Mouse (Mus musculus) layer of hippocampus, postnatal 10 days (tissue): ENCODE results near the gene Olfr98. TPM values are rescaled to one million over a fixed set of nuclear protein-coding genes. Genes with fewer than 3 reads are reported as not detected.
"Not testable (repeated sequence)": the region's sequence is repeated elsewhere in the genome, so short reads cannot be mapped to it uniquely, and the experiment has no call there.

ENCODE experiments used
- DNase-seq, 2 experiments: peaks; one replicate each; pipeline ENCODE4 v3.0.0; 2021; ENCODE audit warnings: low spot score in 2 of 2
- long read RNA-seq: library from polyadenylated mRNA; stranded (forward); transcript quantifications from one replicate; pipeline ENCODE4 v2.0.0, GENCODE M21; 2023
- total RNA-seq, 2 experiments: library from RNA; stranded (reverse); gene quantifications; 2 replicates each; pipeline ENCODE4 v1.2.3; 2021

Gene Olfr98
- not detected for total RNA-seq
- long read RNA-seq, result 0 reads

- no peak for DNase-seq
These were observed at the start of gene Olfr98 for GRCm38 (mm10) chr17:37263626-37264025. Gene Olfr98, minus strand, starts transcription at chr17:37263749.

DNA sequence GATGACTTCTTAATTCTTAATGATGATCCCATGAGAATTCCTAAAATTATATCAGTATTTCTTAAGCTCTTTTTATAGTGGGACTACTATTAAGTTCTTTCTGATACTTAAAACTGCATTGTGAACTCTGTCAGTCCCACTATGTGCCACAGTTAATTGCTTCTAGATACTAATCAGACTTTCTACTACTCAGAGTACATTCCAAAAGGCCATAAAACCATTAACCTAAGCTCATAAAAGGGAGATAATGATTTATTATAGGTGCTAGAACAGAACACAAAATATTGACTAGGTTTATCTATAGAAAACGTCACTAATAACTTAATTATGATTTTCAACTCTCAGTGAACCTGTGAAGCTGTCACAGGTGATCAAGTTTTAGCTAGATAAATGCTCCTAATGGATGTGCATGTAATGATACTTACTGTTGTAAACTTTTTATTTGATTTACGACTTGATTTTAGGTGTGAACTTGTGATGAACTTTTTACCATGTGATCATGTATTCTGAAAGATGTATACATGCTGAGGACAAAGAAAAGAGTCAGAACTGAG lies 46.7 kb upstream of the Olfr98 start:
- DNase-seq, result no peak

GRCm38 (mm10) chr17:37308483-37308882 lies 44.9 kb upstream of the Olfr98 start:
- DNase-seq, result no peak

DNA sequence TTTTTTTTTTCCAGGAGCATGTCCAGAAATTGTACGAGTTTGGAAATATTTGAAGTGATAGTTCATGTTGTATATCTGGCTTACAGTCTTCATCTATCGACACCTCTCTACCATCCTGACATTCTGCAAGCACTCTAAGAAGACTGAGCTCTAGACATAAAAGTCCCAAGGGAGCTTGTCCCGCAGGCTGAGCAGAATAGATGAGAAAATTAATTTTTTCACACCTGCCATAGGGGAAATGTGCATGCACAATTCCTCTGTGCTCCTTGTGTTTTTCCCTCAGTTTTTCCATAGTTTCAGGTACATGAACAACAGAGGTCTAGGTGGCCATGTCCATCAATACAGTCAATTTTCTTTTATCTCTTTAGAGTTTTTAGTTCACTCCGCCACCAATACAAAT lies 40.7 kb upstream of the Olfr98 start, which contains the start of gene Olfr101:
Gene Olfr101 (minus strand): TSS at position 101 of the 400 bp plus-strand sequence.
- DNase-seq, result no peak

GRCm38 (mm10) chr17:37283360-37283759 lies 19.8 kb upstream of the Olfr98 start, which contains the start of gene Olfr99:
Gene Olfr99, minus strand, starts transcription at chr17:37283460.
- DNase-seq, result no peak

GRCm38 (mm10) chr17:37280331-37280730 lies 16.8 kb upstream of the Olfr98 start:
- no peak for DNase-seq

DNA sequence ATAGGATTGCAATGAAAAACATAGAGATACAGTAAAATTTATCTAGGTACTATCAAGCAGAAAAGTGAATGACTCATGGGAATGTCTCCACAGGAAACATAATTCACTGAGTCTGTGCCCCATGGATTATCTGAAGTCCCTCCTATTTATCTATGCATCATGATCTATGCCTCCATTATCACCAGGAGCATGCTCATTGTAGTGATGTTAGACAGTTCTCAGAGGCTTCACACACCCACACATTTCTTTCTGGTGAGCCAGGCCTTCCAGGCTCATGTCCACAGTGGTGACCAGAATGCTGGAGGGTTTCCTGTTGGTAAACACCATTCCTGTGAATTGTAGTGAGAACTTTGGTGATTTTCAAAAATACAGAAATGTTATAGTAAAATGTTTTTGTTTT lies 13.0 kb upstream of the Olfr98 start:
- no peak for DNase-seq

GRCm38 (mm10) chr17:37275626-37276248 lies 12.2 kb upstream of the Olfr98 start:
- no peak for DNase-seq

GRCm38 (mm10) chr17:37270702-37271092 lies 7.1 kb upstream of the Olfr98 start:
- DNase-seq, result no peak

DNA sequence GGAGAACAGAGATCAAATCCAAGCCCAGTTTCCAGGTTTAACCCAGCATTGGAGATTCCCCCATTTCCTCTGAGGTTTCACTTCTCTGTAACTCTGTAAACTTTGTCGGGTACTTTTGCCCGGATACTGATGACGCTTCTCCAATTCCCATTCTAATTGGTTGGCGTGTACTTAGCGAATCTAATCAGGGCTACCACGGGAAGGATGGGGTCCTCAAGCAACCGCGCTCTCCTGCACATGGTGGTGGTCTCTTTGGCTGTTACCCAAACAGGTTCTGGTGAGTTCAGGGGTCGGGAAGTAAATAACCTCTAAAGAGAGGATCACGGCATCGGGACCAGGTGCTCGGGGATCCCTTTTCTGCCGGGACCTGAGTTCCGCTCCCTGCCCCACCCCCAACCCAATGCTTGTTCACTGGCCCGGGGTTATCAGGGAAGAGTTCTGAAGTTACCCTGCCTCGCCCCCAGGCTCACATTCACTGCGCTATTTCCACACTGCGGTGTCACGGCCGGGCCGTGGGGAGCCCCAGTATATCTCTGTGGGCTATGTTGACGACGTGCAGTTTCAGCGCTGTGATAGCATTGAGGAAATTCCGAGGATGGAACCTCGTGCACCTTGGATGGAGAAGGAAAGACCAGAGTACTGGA lies 6.6 kb upstream of the Olfr98 start, which contains the start of gene H2-M3:
Gene H2-M3 (plus strand): TSS at position 163 of the 644 bp plus-strand sequence.
- DNase-seq, result peak; percentile 94 to 95

DNA sequence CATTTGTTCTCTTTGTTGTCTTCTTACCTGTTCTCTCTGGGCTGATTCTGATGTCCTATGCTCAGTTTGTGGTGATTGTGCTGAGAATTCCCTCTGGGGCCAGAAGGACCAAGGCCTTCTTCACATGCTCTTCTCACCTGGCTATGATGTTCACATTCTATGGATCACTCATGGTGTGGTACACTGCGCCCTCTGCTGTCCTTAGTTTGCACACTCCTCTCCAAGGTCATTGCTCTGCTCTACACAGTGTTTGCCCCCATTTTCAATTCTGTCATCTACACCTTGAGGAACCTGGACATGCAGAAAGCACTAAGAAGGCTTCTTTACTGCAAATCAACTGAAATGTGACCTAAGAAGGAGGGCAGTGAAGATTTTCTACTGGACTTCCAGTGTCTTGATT lies 13.0 kb downstream of the Olfr98 start:
- DNase-seq, result no peak

- DNase-seq, result no peak
These were observed 14.1 kb downstream of the Olfr98 start for GRCm38 (mm10) chr17:37249460-37249859.

DNA sequence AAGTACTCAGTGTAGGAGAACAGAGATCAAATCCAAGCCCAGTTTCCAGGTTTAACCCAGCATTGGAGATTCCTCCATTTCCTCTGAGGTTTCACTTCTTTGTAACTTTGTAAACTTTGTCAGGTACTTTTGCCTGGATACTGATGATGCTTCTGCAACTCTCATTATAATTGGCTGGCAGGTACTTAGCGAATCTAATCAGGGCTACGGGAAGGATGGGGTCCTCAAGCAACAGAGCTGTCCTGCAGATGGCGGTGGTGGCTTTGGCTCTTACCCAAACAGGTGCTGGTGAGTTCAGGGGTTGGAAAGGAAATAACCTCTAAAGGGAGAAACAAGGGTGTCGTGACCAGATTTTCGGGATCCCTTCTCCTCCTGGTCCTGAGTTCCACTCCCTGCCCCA lies 16.8 kb downstream of the Olfr98 start:
- peak; percentile 35 to 53 for DNase-seq

GRCm38 (mm10) chr17:37242198-37242597 lies 21.4 kb downstream of the Olfr98 start:
- no peak for DNase-seq

- not testable (repeated sequence) for DNase-seq
These were observed 26.3 kb downstream of the Olfr98 start, which contains the start of gene Olfr97 for GRCm38 (mm10) chr17:37237230-37237629. Gene Olfr97, minus strand, starts transcription at chr17:37237330.

DNA sequence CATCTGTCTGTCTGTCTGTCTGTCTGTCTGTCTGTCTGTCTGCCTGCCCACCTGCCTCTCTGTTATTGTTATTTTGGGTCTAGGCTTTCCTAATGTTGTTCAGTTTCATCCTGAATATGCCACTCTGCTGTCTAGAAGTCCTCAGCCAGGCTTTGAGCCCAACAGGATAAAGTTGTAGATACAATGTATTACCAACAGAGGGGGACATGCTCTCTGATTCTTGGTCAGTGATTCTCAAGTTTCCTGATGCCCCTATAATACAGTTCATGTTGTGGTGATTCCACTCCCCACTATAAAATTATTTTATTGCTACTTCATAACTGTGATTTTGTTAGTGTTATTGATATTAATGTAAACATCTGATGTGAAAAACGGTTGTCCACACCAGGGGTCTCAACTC lies 41.7 kb downstream of the Olfr98 start:
- no peak for DNase-seq

DNA sequence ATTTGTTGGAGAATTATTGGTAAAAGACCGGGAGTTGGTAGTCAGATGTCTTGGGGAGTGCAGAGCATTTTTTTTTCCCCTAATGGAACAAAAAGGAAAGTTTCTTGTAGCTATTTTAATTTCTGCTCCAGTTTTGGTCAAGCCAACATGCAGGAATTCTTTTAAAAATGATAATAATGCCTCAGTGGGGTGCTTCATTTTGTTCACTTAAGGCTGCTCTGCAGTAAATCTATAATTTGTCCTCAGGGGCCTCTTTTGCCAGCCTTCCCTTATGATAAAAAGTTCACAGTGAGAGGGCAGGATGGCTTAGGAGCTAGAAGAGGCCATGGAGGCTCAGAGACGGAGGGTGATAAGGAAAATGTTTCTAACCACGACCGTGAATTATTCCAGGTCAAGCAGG lies 43.7 kb downstream of the Olfr98 start, which contains the start of gene Olfr96:
Gene Olfr96 (plus strand): TSS at position 301 of the 400 bp plus-strand sequence.
- DNase-seq, result no peak

- no peak for DNase-seq
These were observed 45.1 kb downstream of the Olfr98 start for GRCm38 (mm10) chr17:37218486-37218885.

- DNase-seq, result no peak
These were observed 50.5 kb downstream of the Olfr98 start, which contains the start of gene Olfr95 for GRCm38 (mm10) chr17:37213018-37213417. Gene Olfr95, minus strand, starts transcription at chr17:37213118.
